ENCODE assay signal across 27 mouse cellular contexts in the genomic region with DNA sequence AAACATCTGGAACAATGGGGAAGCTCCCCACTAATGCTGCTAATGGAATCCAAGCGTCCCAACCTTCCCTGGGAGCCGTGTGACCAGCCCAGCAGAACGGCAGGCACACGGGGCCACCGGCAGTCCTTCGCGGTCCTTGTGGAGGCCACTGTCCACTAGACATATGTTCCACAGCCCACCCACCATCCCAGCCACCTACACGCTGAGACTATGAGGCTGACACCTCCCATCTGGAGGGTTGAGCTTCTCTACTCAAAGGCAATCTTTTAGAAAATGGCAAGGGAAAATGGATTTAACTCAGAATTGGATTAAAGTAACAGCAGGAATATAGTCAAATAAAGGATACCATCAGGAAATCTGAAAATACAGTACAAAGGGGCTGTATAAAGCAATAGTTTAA. TPM values are rescaled to one million over a fixed set of nuclear protein-coding genes. Genes with fewer than 3 reads are reported as not detected.
"Had no signal": no experiment of that assay in that cellular context is flagged by ENCODE, and none has a peak within 500 bp of the region (broad histone marks: within the 10 kb centered on the region; RNA-seq: fewer than 3 reads in every experiment).

No protein-coding gene starts in this region.

- H3K36me3 ChIP-seq: hindbrain, embryonic 13.5 days; hindbrain, embryonic 15.5 days; kidney, embryonic 15.5 days; limb, embryonic 10.5 days; limb, embryonic 12.5 days; liver, embryonic 13.5 days; liver, embryonic 15.5 days had no signal

- H3K9ac ChIP-seq: forebrain, postnatal 0 days; hindbrain, embryonic 13.5 days; hindbrain, embryonic 15.5 days; kidney, embryonic 15.5 days; limb, embryonic 12.5 days; liver, embryonic 13.5 days; liver, embryonic 15.5 days had no signal

- ATAC-seq: forebrain, postnatal 0 days; hindbrain, postnatal 0 days; intestine, embryonic 16.5 days had no signal

- H3K9me3 ChIP-seq: hindbrain, embryonic 13.5 days; hindbrain, embryonic 15.5 days; kidney, embryonic 15.5 days; limb, embryonic 10.5 days; limb, embryonic 12.5 days; liver, embryonic 13.5 days; liver, embryonic 15.5 days had no signal

- H3K4me1 ChIP-seq: hindbrain, embryonic 13.5 days; hindbrain, embryonic 15.5 days; kidney, embryonic 15.5 days; limb, embryonic 10.5 days; limb, embryonic 12.5 days; liver, embryonic 13.5 days; liver, embryonic 15.5 days had no signal

- H3K27ac ChIP-seq: hindbrain, embryonic 13.5 days; hindbrain, embryonic 15.5 days; hindbrain, postnatal 0 days; kidney, embryonic 15.5 days; kidney, postnatal 0 days; limb, embryonic 10.5 days; limb, embryonic 12.5 days; liver, embryonic 13.5 days; liver, embryonic 15.5 days had no signal

- H3K27me3 ChIP-seq: hindbrain, embryonic 13.5 days; hindbrain, embryonic 15.5 days; kidney, embryonic 15.5 days; limb, embryonic 12.5 days; liver, embryonic 13.5 days; liver, embryonic 15.5 days had no signal

- DNase-seq: forebrain, postnatal 0 days; gastrocnemius, postnatal 14 days; gastrocnemius, postnatal 36 days; kidney, adult 11 months; kidney, adult 2 months; kidney, adult 9 months; kidney, postnatal 14 days; kidney, postnatal 36 days; layer of hippocampus, adult 9-11 months; layer of hippocampus, postnatal 36 days; liver; liver, embryonic 13.5 days had no signal

- H3K4me2 ChIP-seq: heart, embryonic 11.5 days; hindbrain, embryonic 13.5 days; hindbrain, embryonic 15.5 days; kidney, embryonic 15.5 days; limb, embryonic 12.5 days; liver, embryonic 11.5 days; liver, embryonic 13.5 days; liver, embryonic 15.5 days had no signal

- H3K4me3 ChIP-seq: hindbrain, embryonic 13.5 days; hindbrain, embryonic 15.5 days; kidney, embryonic 15.5 days; limb, embryonic 10.5 days; limb, embryonic 12.5 days; liver, embryonic 13.5 days; liver, embryonic 15.5 days had no signal

RNA-seq across cellular contexts. Expression of a gene that starts 23.4 kb away (rescaled TPM):
- total RNA-seq: heart, adult 18-20 months; heart, adult 8-10 months; heart, postnatal 36 days; hematopoietic stem cell, adult 5-6 weeks had no signal
- polyA plus RNA-seq: kidney, adult 2 months; liver, embryonic 15.5 days had no signal
